9 mouse cellular contexts compared by ENCODE assay signal in genomic region chr14:23902636-23903279, GRCm38 (mm10).
A peak's percentile ranks its signal among the peaks of the same experiment; 100 is the strongest.
DNase-seq lines count a peak whose midpoint lies in the region; ATAC-seq and TF ChIP-seq lines count a peak whose summit lies in the region.
"Had no signal": no experiment of that assay in that cellular context is flagged by ENCODE, and none has a peak within 500 bp of the region (broad histone marks: within the 10 kb centered on the region; RNA-seq: fewer than 3 reads in every experiment).

No protein-coding gene starts in this region.

- no peak for TF ChIP-seq POLR2A in limb, embryonic 14.5 days (IDR thresholded peaks at IDR 0.05; ENCODE audit: borderline replicate concordance, extremely low read depth, insufficient read depth, insufficient read length)

- H3K9me3 ChIP-seq in limb, embryonic 14.5 days (ENCODE audit: control insufficient read depth, low read length), result no peaks in the 10 kb centered on the region

- TF ChIP-seq CTCF in layer of hippocampus, adult 2 months (conservative IDR thresholded peaks at IDR 0.05), result no peak

- no peak overlapping the region for H3K4me2 ChIP-seq in limb, embryonic 14.5 days (replicated peaks; ENCODE audit: low read depth, low read length, severe bottlenecking)

- peaks cover 8% of the 10 kb centered on the region; the same call in 1 of the 2 replicates for H3K4me1 ChIP-seq in limb, embryonic 14.5 days (ENCODE audit: control insufficient read depth, insufficient read depth, low read length)

- H3K4me3 ChIP-seq in layer of hippocampus, adult 2 months, result no peak overlapping the region
- no peak overlapping the region for H3K4me3 ChIP-seq in limb, embryonic 14.5 days (replicated peaks; ENCODE audit: low read length)

- no peak overlapping the region for H3K9ac ChIP-seq in limb, embryonic 14.5 days (ENCODE audit: low read depth, low read length, severe bottlenecking)

- H3K27me3 ChIP-seq in limb, embryonic 14.5 days (ENCODE audit: control insufficient read depth, insufficient read depth, low read length), result no peaks in the 10 kb centered on the region

- peak overlapping the region; percentile 74 for H3K27ac ChIP-seq in layer of hippocampus, adult 2 months
- H3K27ac ChIP-seq in limb, embryonic 14.5 days (replicated peaks; ENCODE audit: low read depth, low read length), result no peak overlapping the region

- WGBS in limb, embryonic 14.5 days, result 17% methylated on average over 10 of the region's 10 CpGs

- intact Hi-C loops in left cerebral cortex, postnatal 4 days (cut with DNase I), result no loop called here

- peak; percentile 71; the same call in 1 of the 2 replicates for ATAC-seq in limb, embryonic 14.5 days (ENCODE audit: low FRiP score, low read depth)

- H3K36me3 ChIP-seq in limb, embryonic 14.5 days (ENCODE audit: control insufficient read depth, insufficient read depth, low read length), result no peaks in the 10 kb centered on the region

- DNase-seq in layer of hippocampus, adult 2 months (ENCODE audit: low spot score in 2 of 2), result peak; percentile 37 to 42
- DNase-seq in layer of hippocampus, postnatal 36 days, result no peak
- DNase-seq in gastrocnemius, adult 18-20 months (ENCODE audit: low spot score), result peak; percentile 79
- peak; percentile 56 for DNase-seq in limb, embryonic 14.5 days (ENCODE audit: low spot score)
- DNase-seq in skeletal muscle tissue, adult 2 months (ENCODE audit: low read depth, low spot score), result peak; percentile 89
- DNase-seq in ovary, postnatal 36 days (ENCODE audit: low spot score), result no peak
- DNase-seq in left cerebral cortex, postnatal 4 days, result no peak
- DNase-seq in kidney, adult 8-10 months, result no peak
- DNase-seq: heart, postnatal 36 days had no signal

Comparison
In these comparisons a context has a peak if more than half of its experiments do, and no peak if none do; other contexts are left out.
1. DNase-seq: peak in layer of hippocampus, adult 2 months (2 of 2), gastrocnemius, adult 18-20 months (single experiment), limb, embryonic 14.5 days (single experiment) and skeletal muscle tissue, adult 2 months (single experiment); none in layer of hippocampus, postnatal 36 days (0 of 2), ovary, postnatal 36 days (single experiment), left cerebral cortex, postnatal 4 days (single experiment) and kidney, adult 8-10 months (0 of 2).